20 mouse cellular contexts compared by ENCODE assay signal in genomic region chr4:125535465-125535864, GRCm38 (mm10). TPM values are rescaled to one million over a fixed set of nuclear protein-coding genes. Genes with fewer than 3 reads are reported as not detected.
DNase-seq lines count a peak whose midpoint lies in the region; ATAC-seq lines count a peak whose summit lies in the region.
"Had no signal": no experiment of that assay in that cellular context is flagged by ENCODE, and none has a peak within 500 bp of the region (broad histone marks: within the 10 kb centered on the region; RNA-seq: fewer than 3 reads in every experiment).

No protein-coding gene starts in this region.

- H3K27ac ChIP-seq in hindbrain, embryonic 10.5 days, result peak overlapping the region; percentile 46
- H3K27ac ChIP-seq in hindbrain, embryonic 14.5 days, result no peak overlapping the region
- 0 out of 2 replicates have a peak overlapping the region, but pooled peaks have one; percentile 14 for H3K27ac ChIP-seq in neural tube, embryonic 11.5 days (ENCODE audit: low read depth, low read length)
- peak overlapping the region; percentile 72 for H3K27ac ChIP-seq in forebrain, embryonic 15.5 days (replicated peaks)
- no peak overlapping the region for H3K27ac ChIP-seq in neural tube, embryonic 15.5 days (replicated peaks)
- H3K27ac ChIP-seq: liver, embryonic 15.5 days had no signal

- 8% methylated on average over 7 of the region's 7 CpGs for WGBS in hindbrain, embryonic 10.5 days
- WGBS in hindbrain, embryonic 14.5 days, result 12% methylated on average over 7 of the region's 7 CpGs
- WGBS in neural tube, embryonic 11.5 days, result 4% methylated on average over 7 of the region's 7 CpGs
- 5% methylated on average over 7 of the region's 7 CpGs for WGBS in forebrain, embryonic 15.5 days
- 6% methylated on average over 7 of the region's 7 CpGs for WGBS in neural tube, embryonic 15.5 days

- no peaks in the 10 kb centered on the region for H3K36me3 ChIP-seq in hindbrain, embryonic 10.5 days
- H3K36me3 ChIP-seq in hindbrain, embryonic 14.5 days (replicated peaks; ENCODE audit: control insufficient read depth, insufficient read depth), result no peaks in the 10 kb centered on the region
- no peaks in the 10 kb centered on the region for H3K36me3 ChIP-seq in neural tube, embryonic 11.5 days (ENCODE audit: control insufficient read depth, insufficient read depth, low read length)
- no peaks in the 10 kb centered on the region for H3K36me3 ChIP-seq in forebrain, embryonic 15.5 days
- H3K36me3 ChIP-seq in neural tube, embryonic 15.5 days, result no peaks in the 10 kb centered on the region
- H3K36me3 ChIP-seq: liver, embryonic 15.5 days had no signal

- H3K9me3 ChIP-seq in hindbrain, embryonic 10.5 days, result 0 out of 2 replicates have a peak, but pooled peaks cover 3% of the 10 kb centered on the region
- no peaks in the 10 kb centered on the region for H3K9me3 ChIP-seq in hindbrain, embryonic 14.5 days (ENCODE audit: control insufficient read depth, low read length)
- no peaks in the 10 kb centered on the region for H3K9me3 ChIP-seq in neural tube, embryonic 11.5 days (ENCODE audit: control insufficient read depth, low read length)
- no peaks in the 10 kb centered on the region for H3K9me3 ChIP-seq in forebrain, embryonic 15.5 days
- no peaks in the 10 kb centered on the region for H3K9me3 ChIP-seq in neural tube, embryonic 15.5 days (replicated peaks)
- H3K9me3 ChIP-seq: liver, embryonic 15.5 days had no signal

- DNase-seq in hindbrain, embryonic 10.5 days (ENCODE audit: low spot score), result no peak
- DNase-seq in hindbrain, embryonic 14.5 days (ENCODE audit: low spot score), result no peak
- no peak for DNase-seq in neural tube, embryonic 11.5 days (ENCODE audit: low spot score)
- DNase-seq in neural tube, embryonic 10.5 days (ENCODE audit: extremely low spot score, low spot score), result no peak
- no peak for DNase-seq in left cerebral cortex, adult 11 months (ENCODE audit: low spot score)
- DNase-seq in left cerebral cortex, postnatal 36 days (ENCODE audit: low spot score in 2 of 2), result no peak
- DNase-seq: adrenal gland, postnatal 36 days; cerebellum, adult 2 months; gastrocnemius, postnatal 14 days; kidney, adult 8-10 months; kidney, postnatal 25 days; layer of hippocampus, adult 9-11 months; right cerebral cortex, postnatal 14 days had no signal

- H3K4me1 ChIP-seq in hindbrain, embryonic 10.5 days (replicated peaks), result peaks cover 58% of the 10 kb centered on the region
- peaks cover 12% of the 10 kb centered on the region for H3K4me1 ChIP-seq in hindbrain, embryonic 14.5 days (replicated peaks; ENCODE audit: control insufficient read depth, insufficient read depth, low read length)
- peaks cover 22% of the 10 kb centered on the region for H3K4me1 ChIP-seq in neural tube, embryonic 11.5 days (ENCODE audit: control insufficient read depth, insufficient read depth, low read length)
- peaks cover 37% of the 10 kb centered on the region for H3K4me1 ChIP-seq in forebrain, embryonic 15.5 days
- H3K4me1 ChIP-seq in neural tube, embryonic 15.5 days, result peaks cover 31% of the 10 kb centered on the region
- H3K4me1 ChIP-seq: liver, embryonic 15.5 days had no signal

- no peak for ATAC-seq in hindbrain, embryonic 14.5 days (ENCODE audit: low FRiP score)
- peak; percentile 38 for ATAC-seq in neural tube, embryonic 11.5 days (ENCODE audit: insufficient read depth, low FRiP score, low TSS enrichment)
- ATAC-seq in forebrain, embryonic 15.5 days (replicated peaks), result no peak
- no peak for ATAC-seq in neural tube, embryonic 15.5 days (ENCODE audit: low FRiP score)
- ATAC-seq: lung, postnatal 0 days had no signal

- H3K27me3 ChIP-seq in hindbrain, embryonic 10.5 days (ENCODE audit: insufficient read depth, poor library complexity, severe bottlenecking), result peaks cover 71% of the 10 kb centered on the region
- no peaks in the 10 kb centered on the region for H3K27me3 ChIP-seq in hindbrain, embryonic 14.5 days (ENCODE audit: control insufficient read depth, insufficient read depth, low read length)
- peaks cover 10% of the 10 kb centered on the region for H3K27me3 ChIP-seq in neural tube, embryonic 11.5 days (ENCODE audit: control insufficient read depth, insufficient read depth, low read length)
- H3K27me3 ChIP-seq in forebrain, embryonic 15.5 days, result peaks cover 8% of the 10 kb centered on the region; the same call in 1 of the 2 replicates
- H3K27me3 ChIP-seq in neural tube, embryonic 15.5 days (replicated peaks), result peaks cover 29% of the 10 kb centered on the region

- H3K4me2 ChIP-seq in hindbrain, embryonic 14.5 days (replicated peaks), result no peak overlapping the region
- no peak overlapping the region for H3K4me2 ChIP-seq in neural tube, embryonic 11.5 days (ENCODE audit: low read depth)
- no peak overlapping the region for H3K4me2 ChIP-seq in forebrain, embryonic 15.5 days (replicated peaks)
- H3K4me2 ChIP-seq in neural tube, embryonic 15.5 days, result 0 out of 2 replicates have a peak overlapping the region, but pooled peaks have one; percentile 9
- H3K4me2 ChIP-seq: liver, embryonic 15.5 days had no signal

- no peak overlapping the region for H3K9ac ChIP-seq in hindbrain, embryonic 14.5 days
- no peak overlapping the region for H3K9ac ChIP-seq in neural tube, embryonic 11.5 days (ENCODE audit: low read length)
- no peak overlapping the region for H3K9ac ChIP-seq in forebrain, embryonic 15.5 days (replicated peaks)
- H3K9ac ChIP-seq in neural tube, embryonic 15.5 days (replicated peaks), result no peak overlapping the region
- H3K9ac ChIP-seq: liver, embryonic 15.5 days had no signal

- H3K4me3 ChIP-seq in hindbrain, embryonic 10.5 days, result no peak overlapping the region
- no peak overlapping the region for H3K4me3 ChIP-seq in hindbrain, embryonic 14.5 days (replicated peaks; ENCODE audit: low read length)
- H3K4me3 ChIP-seq in neural tube, embryonic 11.5 days (ENCODE audit: low read depth, low read length), result no peak overlapping the region
- no peak overlapping the region for H3K4me3 ChIP-seq in forebrain, embryonic 15.5 days
- no peak overlapping the region for H3K4me3 ChIP-seq in neural tube, embryonic 15.5 days (replicated peaks)
- H3K4me3 ChIP-seq: liver, embryonic 15.5 days had no signal

- intact Hi-C loops in left cerebral cortex, postnatal 36 days (cut with DNase I), result no loop called here

RNA-seq across cellular contexts. Expression of gene Grik3, which starts 45.0 kb away (rescaled TPM):
- polyA plus RNA-seq in hindbrain, embryonic 10.5 days (2016; fragmentation: Nextera tagmentation; extraction: Ambion mirVana), result 0.80 and 1.1 TPM in 2 replicates
- 5.9 and 6.0 TPM in 2 replicates for polyA plus RNA-seq in hindbrain, embryonic 14.5 days (2014; fragmentation: Nextera tagmentation; extraction: Ambion mirVana)
- polyA plus RNA-seq in neural tube, embryonic 11.5 days (2014; fragmentation: Nextera tagmentation; extraction: Ambion mirVana), result 1.3 and 1.4 TPM in 2 replicates
- 7.9 and 8.2 TPM in 2 replicates for polyA plus RNA-seq in forebrain, embryonic 15.5 days (2015; fragmentation: Nextera tagmentation; extraction: Ambion mirVana)
- 4.0 and 4.4 TPM in 2 replicates for polyA plus RNA-seq in neural tube, embryonic 15.5 days (2015; fragmentation: Nextera tagmentation; extraction: Ambion mirVana)
- 10 to 100 TPM; 44.9 to 48.6 TPM for total RNA-seq in left cerebral cortex, postnatal 36 days (2021)
- total RNA-seq: CH12.LX; common myeloid progenitor, adult 5-6 weeks; megakaryocyte, adult 5-6 weeks had no signal
- polyA plus RNA-seq: liver, embryonic 15.5 days; lung, postnatal 0 days had no signal

Comparison
In these comparisons a context has a peak if more than half of its experiments do, and no peak if none do; other contexts are left out.
1. H3K27ac ChIP-seq: peak in hindbrain, embryonic 10.5 days (single experiment), neural tube, embryonic 11.5 days (single experiment) and forebrain, embryonic 15.5 days (single experiment); none in hindbrain, embryonic 14.5 days (single experiment) and neural tube, embryonic 15.5 days (single experiment).